Mouse (Mus musculus) thymus, postnatal 25 days (tissue): ENCODE results near the gene Gm21994.
"Not testable (repeated sequence)": the region's sequence is repeated elsewhere in the genome, so short reads cannot be mapped to it uniquely, and the experiment has no call there.

ENCODE experiments used
- DNase-seq: peaks from one replicate; pipeline ENCODE4 v3.0.0; 2022

Gm21994 gene

DNA sequence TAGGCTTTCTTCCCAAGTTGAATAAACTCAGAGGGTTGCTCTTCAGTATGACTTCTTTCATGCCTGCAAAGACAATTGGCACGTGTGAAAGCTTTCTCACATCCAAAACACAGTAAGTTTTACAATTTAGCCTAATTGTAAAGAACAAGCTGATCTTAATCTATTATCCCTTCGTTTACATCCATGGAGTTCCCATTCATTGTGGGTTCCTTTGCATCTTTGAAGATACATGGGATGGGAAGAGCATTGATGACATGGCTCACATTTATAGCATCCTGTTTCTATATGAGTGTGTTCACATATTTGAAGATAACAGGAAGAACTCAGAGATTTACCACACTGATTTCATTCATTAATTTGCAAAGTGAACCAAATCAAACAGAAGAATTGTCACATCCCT is at the start of gene Gm21994:
TSS of gene Gm21994 (minus strand) at position 101 of the 400 bp plus-strand sequence.
- not testable (repeated sequence) for DNase-seq

DNA sequence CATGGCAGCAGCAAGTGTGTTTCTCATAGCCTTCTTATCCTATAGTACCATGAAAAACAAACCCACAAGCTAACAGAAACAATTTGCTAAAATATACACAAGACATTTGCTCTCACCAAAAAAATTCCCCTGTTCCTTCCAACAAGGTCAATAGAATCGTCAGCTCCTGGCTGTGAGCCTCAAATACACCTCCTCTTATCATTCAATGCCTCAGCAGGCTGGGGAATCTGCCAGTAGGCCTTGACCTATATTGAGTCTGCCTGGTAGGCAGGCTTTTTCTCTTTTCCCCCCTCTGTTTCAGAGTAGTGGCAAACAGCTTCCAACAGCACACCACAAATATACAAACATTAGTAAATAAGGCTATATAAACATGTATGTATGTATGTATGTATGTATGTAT is 43.7 kb upstream of the Gm21994 start:
- DNase-seq: no peak

DNA sequence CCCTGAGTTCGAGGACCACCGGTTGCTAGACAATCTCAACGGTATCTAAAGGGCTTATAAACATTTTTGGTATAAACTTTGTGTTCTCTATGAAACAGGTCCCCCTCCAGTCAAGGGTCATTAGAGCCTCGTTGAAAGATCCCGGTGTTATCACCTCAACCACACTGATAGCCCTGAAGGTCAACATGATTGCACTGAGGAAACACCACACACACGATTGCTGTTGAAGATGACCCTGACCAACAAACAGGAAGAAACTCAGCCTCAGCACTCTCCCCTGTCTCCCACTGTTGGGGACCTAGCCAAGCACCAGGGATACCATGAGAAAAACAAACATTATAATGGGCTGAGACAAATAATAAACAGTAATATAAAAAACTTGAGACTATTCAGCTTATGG is 38.3 kb upstream of the Gm21994 start:
- no peak for DNase-seq

DNA sequence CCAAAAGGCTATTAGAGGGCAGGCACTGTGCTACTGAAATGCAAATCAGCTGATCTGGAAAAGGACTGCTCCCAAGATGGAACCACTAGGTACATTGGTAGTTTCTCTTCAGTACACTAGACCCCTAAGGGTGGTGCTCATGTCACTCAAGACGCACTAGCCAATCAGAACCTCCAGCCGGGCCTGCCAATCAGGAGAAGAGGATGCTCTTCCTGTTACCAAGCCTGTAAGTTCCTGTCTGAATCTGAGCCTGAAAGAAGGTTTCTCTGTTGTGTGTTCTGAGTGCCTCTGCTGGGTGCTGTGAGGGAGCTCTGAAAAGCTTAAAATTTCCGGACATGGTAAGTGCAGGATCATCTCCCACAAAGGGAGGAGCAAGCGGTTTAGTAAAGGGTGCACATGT is 1.9 kb upstream of the Gm21994 start, which contains the start of gene Gm14124:
TSS of gene Gm14124 (plus strand) at position 227 of the 400 bp plus-strand sequence.
- DNase-seq: not testable (repeated sequence)

DNA sequence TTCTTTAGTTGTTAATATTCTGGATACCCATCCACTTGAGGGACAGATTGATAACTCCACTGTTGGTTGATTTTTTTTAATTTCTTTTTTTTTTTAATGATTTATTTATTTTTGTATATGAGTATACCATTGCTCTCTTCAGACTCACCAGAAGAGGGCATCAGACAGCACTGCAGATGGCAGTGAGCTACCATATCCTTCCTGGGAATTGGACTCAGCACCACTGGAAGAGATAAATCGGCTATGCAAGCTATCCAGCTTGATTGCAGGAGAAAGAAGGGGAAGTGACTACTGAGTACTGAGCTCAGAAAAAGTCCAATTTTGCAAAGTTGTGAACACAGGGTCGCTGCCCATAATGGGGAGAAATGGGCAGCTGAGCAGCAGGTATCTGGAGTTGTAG is 1.5 kb upstream of the Gm21994 start:
- DNase-seq: not testable (repeated sequence)

DNA sequence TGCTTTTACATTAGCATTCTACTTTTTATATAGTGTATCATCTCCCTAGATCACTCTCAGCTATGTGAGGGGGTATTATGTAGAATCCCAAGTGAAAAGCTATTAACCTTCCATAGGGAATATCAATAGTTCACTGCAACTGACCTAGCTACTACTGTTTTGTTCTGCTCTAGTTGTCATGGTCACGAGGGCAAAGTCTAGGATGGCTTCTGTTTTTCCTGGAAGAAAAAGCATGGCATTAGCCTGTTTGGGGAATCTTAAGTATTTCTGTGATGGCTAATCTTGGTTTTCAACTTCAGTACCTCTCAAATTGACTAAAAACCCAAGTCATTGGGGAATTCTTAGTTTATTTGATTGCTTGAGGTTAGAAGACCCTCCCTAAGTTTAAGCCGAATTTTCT is 12.2 kb downstream of the Gm21994 start:
- no peak for DNase-seq

DNA sequence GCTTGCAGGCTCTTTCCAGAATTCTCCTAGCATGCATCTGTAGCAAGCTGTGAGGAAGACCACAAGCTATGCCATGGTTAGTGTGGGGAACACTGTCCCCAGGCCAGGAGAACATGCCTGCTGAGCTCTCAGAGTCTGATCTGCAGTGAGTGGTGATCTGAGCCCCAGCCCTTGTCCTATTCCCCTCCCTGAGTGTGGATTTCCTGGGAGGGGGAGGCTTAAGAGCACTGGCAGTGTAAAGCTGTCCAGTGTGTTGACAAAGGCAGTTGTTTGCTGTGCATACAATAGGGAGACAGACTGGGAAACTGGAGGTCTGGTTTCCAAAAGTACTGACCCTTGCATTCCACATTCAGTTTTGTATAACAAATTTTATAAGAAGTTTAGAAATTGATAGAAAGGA is 32.1 kb downstream of the Gm21994 start:
- not testable (repeated sequence) for DNase-seq

DNA sequence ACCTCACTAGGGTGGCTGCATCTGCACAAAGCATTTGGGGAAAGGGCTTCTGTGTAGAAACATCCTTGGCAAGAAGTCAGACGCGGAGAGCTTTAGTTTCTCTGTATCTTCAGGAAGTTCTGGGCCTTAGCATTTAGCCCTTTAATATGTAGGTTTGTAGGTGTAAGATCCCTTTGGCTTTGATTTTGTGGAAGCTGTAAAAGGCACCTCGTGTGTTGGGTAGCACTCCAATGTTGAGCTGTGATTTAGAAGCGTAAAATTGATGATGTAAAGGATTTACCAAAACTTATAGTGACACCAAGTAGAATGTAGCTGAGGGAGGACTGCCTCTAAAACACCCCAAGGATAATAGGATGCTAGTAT is 37.0 kb downstream of the Gm21994 start:
- not testable (repeated sequence) for DNase-seq

DNA sequence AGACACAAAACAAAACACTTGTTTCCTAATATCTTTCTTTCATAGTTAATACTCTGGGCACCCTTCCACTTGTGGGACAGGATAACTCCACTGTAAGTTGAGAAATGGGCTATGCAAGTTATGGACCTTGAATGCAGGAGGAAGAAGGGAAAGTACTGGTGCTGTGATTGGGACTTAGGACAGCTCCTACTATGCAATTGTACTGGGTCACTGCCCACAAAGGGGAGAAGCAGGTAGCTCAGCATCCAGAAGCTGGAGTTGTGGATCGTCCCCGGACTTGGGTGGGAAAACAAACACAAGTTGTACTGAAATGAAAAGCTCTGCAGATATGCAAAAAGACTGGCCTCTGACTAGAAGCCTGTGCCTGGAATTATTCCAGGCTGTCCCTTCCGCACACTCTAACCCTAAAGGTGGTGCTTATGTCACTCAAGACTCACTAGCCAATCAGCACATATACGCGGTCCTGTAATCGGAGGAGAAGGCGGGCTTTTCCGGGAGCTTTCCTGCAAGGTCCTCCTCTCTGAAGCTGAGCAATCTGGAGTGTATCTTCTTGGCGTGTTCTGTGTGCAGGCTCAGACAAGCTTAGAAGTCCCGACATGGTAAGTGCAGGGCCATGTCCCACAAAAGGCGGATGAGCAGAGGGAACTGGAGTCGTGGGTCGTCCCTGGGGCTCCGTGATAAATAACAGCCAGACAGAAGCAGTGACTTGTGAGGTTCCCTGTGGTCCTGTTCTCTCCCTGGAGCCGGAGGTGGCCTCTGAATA is 37.6 kb downstream of the Gm21994 start, which contains the start of gene Zfp937:
TSS of gene Zfp937 (plus strand) at position 474 of the 763 bp plus-strand sequence.
- DNase-seq: peak; percentile 46
